Mouse (Mus musculus) MEL (cell line): ENCODE data around the gene Chgb. TPM values are rescaled to one million over a fixed set of nuclear protein-coding genes. Genes with fewer than 3 reads are reported as not detected.

Experiments
- DNase-seq: peaks from one replicate; pipeline ENCODE4 v3.0.0; 2011; ENCODE audit warnings: low read depth, low spot score
- H3K27ac ChIP-seq: 2 replicates; pipeline ENCODE4 v1.5.1; 2012; ENCODE audit warnings: low read depth, mild to moderate bottlenecking, control low read depth, low read length, moderate library complexity; ENCODE audit not compliant: control insufficient read depth
- H3K27me3 ChIP-seq, 2 experiments: fragments of 150-350 bp in 1 of 2; sonication (generic) in 1 of 2; 2 replicates each; pipeline ENCODE4 v1.6.1; 2012; ENCODE audit warnings: low read length in 2 of 2, mild to moderate bottlenecking in 2 of 2, improper control_type of control experiment in 1 of 2, moderate library complexity in 1 of 2; ENCODE audit not compliant: insufficient read depth in 2 of 2, control insufficient read depth in 1 of 2
- H3K36me3 ChIP-seq, 2 experiments: 2 replicates each; pipeline ENCODE4 v1.6.1; 2012 to 2014; ENCODE audit warnings: low read length in 2 of 2, improper control_type of control experiment in 1 of 2, inconsistent platforms in 1 of 2, mild to moderate bottlenecking in 1 of 2; ENCODE audit not compliant: insufficient read depth in 2 of 2, control insufficient read depth in 1 of 2
- H3K4me1 ChIP-seq, 2 experiments: fragments of 150-350 bp in 1 of 2; sonication (generic) in 1 of 2; 2 replicates each; pipeline ENCODE4 v1.6.1; 2012; ENCODE audit warnings: low read length in 2 of 2, improper control_type of control experiment in 1 of 2, mild to moderate bottlenecking in 1 of 2; ENCODE audit not compliant: insufficient read depth in 2 of 2, control insufficient read depth in 1 of 2
- H3K4me3 ChIP-seq, 2 experiments: fragments of 150-350 bp in 1 of 2; sonication (generic) in 1 of 2; 2 replicates each; pipeline ENCODE4 v1.5.1; 2012; ENCODE audit warnings: low read depth in 2 of 2, low read length in 2 of 2, mild to moderate bottlenecking in 2 of 2, moderate library complexity in 2 of 2, control low read depth in 1 of 2, improper control_type of control experiment in 1 of 2; ENCODE audit not compliant: control insufficient read depth in 1 of 2, insufficient read depth in 1 of 2
- H3K79me2 ChIP-seq: 2 replicates; pipeline ENCODE4 v1.6.1; 2012; ENCODE audit warnings: mild to moderate bottlenecking, low read length, moderate library complexity; ENCODE audit not compliant: control insufficient read depth, poor library complexity, insufficient read depth
- H3K9ac ChIP-seq: 2 replicates; pipeline ENCODE4 v1.6.1; 2012; ENCODE audit warnings: low read depth, mild to moderate bottlenecking, control low read depth, low read length, moderate library complexity; ENCODE audit not compliant: control insufficient read depth, poor library complexity, severe bottlenecking
- H3K9me3 ChIP-seq: fragments of 150-350 bp; sonication (generic); replicated peaks from 2 replicates; pipeline ENCODE4 v1.6.1; 2012; ENCODE audit warnings: mild to moderate bottlenecking, low read length, improper control_type of control experiment, moderate library complexity; ENCODE audit not compliant: insufficient read depth
- BHLHE40 ChIP-seq: IDR thresholded peaks from 2 replicates; pipeline ENCODE4 v1.6.1; 2012; ENCODE audit warnings: low read depth, mild to moderate bottlenecking, inconsistent platforms, low read length, improper control_type of control experiment, borderline replicate concordance
- CHD1 ChIP-seq: IDR thresholded peaks from 2 replicates; pipeline ENCODE4 v1.6.1; 2012; ENCODE audit warnings: low read depth, mild to moderate bottlenecking, inconsistent platforms, low read length, improper control_type of control experiment
- CHD2 ChIP-seq: IDR thresholded peaks from 2 replicates; pipeline ENCODE4 v1.6.1; 2011; ENCODE audit warnings: low read length, improper control_type of control experiment
- E2F4 ChIP-seq: IDR thresholded peaks from 2 replicates; pipeline ENCODE4 v1.6.1; 2011; ENCODE audit warnings: low read depth, low read length, improper control_type of control experiment, borderline replicate concordance
- ELF1 ChIP-seq: IDR thresholded peaks from 2 replicates; pipeline ENCODE4 v1.6.1; 2014; ENCODE audit warnings: low read depth, mild to moderate bottlenecking, inconsistent platforms, low read length, improper control_type of control experiment, moderate library complexity
- HCFC1 ChIP-seq: IDR thresholded peaks from 2 replicates; pipeline ENCODE4 v1.6.1; 2012; ENCODE audit warnings: low read depth, mild to moderate bottlenecking, inconsistent platforms, low read length, improper control_type of control experiment, moderate library complexity
- KAT2A ChIP-seq: conservative IDR thresholded peaks from 2 replicates; pipeline ENCODE4 v1.6.1; 2012; ENCODE audit warnings: low read depth, low read length, improper control_type of control experiment, inconsistent platforms
- MAFK ChIP-seq: IDR thresholded peaks from 2 replicates; pipeline ENCODE4 v1.6.1; 2011; ENCODE audit warnings: low read depth, mild to moderate bottlenecking, low read length, improper control_type of control experiment, borderline replicate concordance
- MAX ChIP-seq: IDR thresholded peaks from 2 replicates; pipeline ENCODE4 v1.6.1; 2011; ENCODE audit warnings: low read length, improper control_type of control experiment
- MEF2A ChIP-seq: IDR thresholded peaks from 2 replicates; pipeline ENCODE4 v1.6.1; 2014; ENCODE audit warnings: low read depth, mild to moderate bottlenecking, inconsistent platforms, low read length, improper control_type of control experiment; ENCODE audit not compliant: poor library complexity, insufficient replicate concordance, severe bottlenecking; ENCODE audit errors: extremely low read depth
- NELFE ChIP-seq: IDR thresholded peaks from 2 replicates; pipeline ENCODE4 v1.6.1; 2011; ENCODE audit warnings: low read depth, low read length, improper control_type of control experiment
- NRF1 ChIP-seq: IDR thresholded peaks from 2 replicates; pipeline ENCODE4 v1.6.1; 2014; ENCODE audit warnings: low read depth, mild to moderate bottlenecking, inconsistent platforms, low read length, improper control_type of control experiment, moderate library complexity; ENCODE audit not compliant: poor library complexity, insufficient read depth, severe bottlenecking
- POLR2AphosphoS2 ChIP-seq: IDR thresholded peaks from 2 replicates; pipeline ENCODE4 v1.6.1; 2011; ENCODE audit warnings: low read length, improper control_type of control experiment
- POLR2AphosphoS5 ChIP-seq: IDR thresholded peaks from 2 replicates; pipeline ENCODE4 v1.6.1; 2012; ENCODE audit warnings: low read depth, borderline replicate concordance, mild to moderate bottlenecking, inconsistent platforms, low read length, moderate library complexity, mixed read lengths
- RAD21 ChIP-seq: IDR thresholded peaks from 2 replicates; pipeline ENCODE4 v1.6.1; 2011; ENCODE audit warnings: mild to moderate bottlenecking, low read depth, low read length, improper control_type of control experiment
- RCOR1 ChIP-seq: IDR thresholded peaks from 2 replicates; pipeline ENCODE4 v1.6.1; 2012; ENCODE audit warnings: low read depth, mild to moderate bottlenecking, inconsistent platforms, low read length, improper control_type of control experiment
- SIN3A ChIP-seq: IDR thresholded peaks from 2 replicates; pipeline ENCODE4 v1.6.1; 2012; ENCODE audit warnings: low read length, improper control_type of control experiment, inconsistent platforms
- TCF12 ChIP-seq: IDR thresholded peaks from 2 replicates; pipeline ENCODE4 v1.6.1; 2014; ENCODE audit warnings: low read depth, mild to moderate bottlenecking, inconsistent platforms, low read length, improper control_type of control experiment, moderate library complexity
- USF1 ChIP-seq: IDR thresholded peaks from 2 replicates; pipeline ENCODE4 v1.6.1; 2014; ENCODE audit warnings: low read depth, mild to moderate bottlenecking, inconsistent platforms, low read length, improper control_type of control experiment, moderate library complexity
- ZKSCAN1 ChIP-seq: IDR thresholded peaks from 2 replicates; pipeline ENCODE4 v1.6.1; 2012; ENCODE audit warnings: low read depth, mild to moderate bottlenecking, inconsistent platforms, low read length, improper control_type of control experiment, moderate library complexity
- ZNF384 ChIP-seq: IDR thresholded peaks from 2 replicates; pipeline ENCODE4 v1.6.1; 2012; ENCODE audit warnings: low read depth, mild to moderate bottlenecking, inconsistent platforms, low read length, improper control_type of control experiment
- polyA plus RNA-seq, 2 experiments: library from polyadenylated mRNA; stranded (reverse) in 1 of 2; unstranded in 1 of 2; fragments of >175 nt in 1 of 2; fragments of >200 nt in 1 of 2; gene quantifications; 2 replicates each; pipeline versions ENCODE4 v1.2.1 to v1.2.4; 2012; ENCODE audit warnings: low replicate concordance in 2 of 2, low read depth in 1 of 2; ENCODE audit not compliant: insufficient read length in 2 of 2, insufficient read depth in 1 of 2, missing spikeins in 1 of 2
- total RNA-seq: library from RNA; depleted of rRNA; stranded (reverse); fragments of 300-350 nt; gene quantifications from 2 replicates; pipeline ENCODE4 v1.2.3, GENCODE M21; 2012

Chgb gene
- total and polyA plus RNA-seq, 3 experiments: 0.06 TPM; not detected in 2

- TF ChIP-seq ZKSCAN1 (no peak), MAFK (no peak), SIN3A (no peak), ELF1 (no peak), MAX (no peak), E2F4 (no peak), RCOR1 (no peak), NRF1 (no peak), RAD21 (no peak), POLR2AphosphoS5 (no peak), USF1 (no peak), HCFC1 (no peak), TCF12 (no peak), ZNF384 (no peak), CHD1 (no peak), POLR2AphosphoS2 (no peak), NELFE (no peak)
- TF ChIP-seq, all 39 proteins: peak for 0
- DNase-seq: no peak
- no peaks in the 10 kb centered on the region for H3K4me1 ChIP-seq
- H3K36me3 ChIP-seq: no peaks in the 10 kb centered on the region
- H3K27ac ChIP-seq: no peak overlapping the region
- no peak overlapping the region for H3K9ac ChIP-seq
- H3K79me2 ChIP-seq: no peaks in the 10 kb centered on the region
- H3K4me3 ChIP-seq: no peak overlapping the region
- H3K27me3 ChIP-seq: no peaks in the 10 kb centered on the region
- no peaks in the 10 kb centered on the region for H3K9me3 ChIP-seq
Measured at GRCm38 (mm10) chr2:132753137-132753536, 27.9 kb upstream of the Chgb start.

GRCm38 (mm10) chr2:132757911-132758310, 23.2 kb upstream of the Chgb start:
- no peaks in the 10 kb centered on the region for H3K79me2 ChIP-seq

More at GRCm38 (mm10) chr2:132757911-132758310, 23.2 kb upstream of the Chgb start:
- Histone ChIP-seq H3K36me3 (no peaks in the 10 kb centered on the region), H3K27me3 (peaks cover 0 to 1% of the 10 kb centered on the region in 2 experiments; a peak in 1 of 4 replicates), H3K9ac (no peak overlapping the region)
- DNase-seq: no peak
- TF ChIP-seq KAT2A (no peak), USF1 (no peak), NELFE (no peak), MEF2A (no peak), POLR2AphosphoS5 (no peak), CHD2 (no peak), BHLHE40 (no peak), E2F4 (no peak)
- TF ChIP-seq, all 39 proteins: peak for 0
- H3K4me1 ChIP-seq: no peaks in the 10 kb centered on the region
- H3K4me3 ChIP-seq: no peak overlapping the region
- H3K9me3 ChIP-seq: no peaks in the 10 kb centered on the region
- no peak overlapping the region for H3K27ac ChIP-seq
